Mouse (Mus musculus): ENCODE results near the gene Ptpn5.

DNA sequence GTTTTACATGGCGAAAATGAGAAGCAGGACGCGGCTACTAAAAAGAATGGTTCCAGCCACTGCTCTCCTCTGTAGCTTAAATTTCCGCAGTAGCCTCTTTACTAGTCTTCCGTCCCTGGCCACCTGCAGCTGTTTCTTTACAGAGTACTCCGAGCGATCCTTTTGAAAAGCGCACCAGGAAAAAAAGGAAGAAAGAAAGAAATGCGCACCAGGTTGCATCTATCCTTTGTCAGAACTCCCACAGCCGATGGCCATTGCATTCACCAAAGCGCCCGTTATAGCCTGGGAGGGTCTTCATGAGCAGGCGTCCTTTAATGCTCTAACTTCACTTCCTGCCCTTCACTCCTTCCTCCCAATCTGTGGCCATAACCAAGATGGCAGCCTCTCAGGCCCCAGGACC lies at the start of gene Ptpn5:
- TF ChIP-seq CTCF (IDR thresholded peaks at IDR 0.05) = no peak
- TF ChIP-seq EP300 (IDR thresholded peaks at IDR 0.05; ENCODE audit: insufficient read depth, low read depth, low read length) = no peak
